Mouse (Mus musculus) retina, adult 2 months (tissue): ENCODE results near the gene Gfral.
A peak's percentile ranks its signal among the peaks of the same experiment; 100 is the strongest.

Experiments used
- DNase-seq: peaks from one replicate; pipeline ENCODE4 v3.0.0-alpha.2; 2012; ENCODE audit warnings: low read depth, low spot score

Gfral gene

GRCm38 (mm10) chr9:76122888-76123287 lies 90.6 kb downstream of the Gfral start:
- peak; percentile 23 for DNase-seq
